Mouse (Mus musculus): ENCODE data around the gene Mt2.

The Mt2 gene

DNA sequence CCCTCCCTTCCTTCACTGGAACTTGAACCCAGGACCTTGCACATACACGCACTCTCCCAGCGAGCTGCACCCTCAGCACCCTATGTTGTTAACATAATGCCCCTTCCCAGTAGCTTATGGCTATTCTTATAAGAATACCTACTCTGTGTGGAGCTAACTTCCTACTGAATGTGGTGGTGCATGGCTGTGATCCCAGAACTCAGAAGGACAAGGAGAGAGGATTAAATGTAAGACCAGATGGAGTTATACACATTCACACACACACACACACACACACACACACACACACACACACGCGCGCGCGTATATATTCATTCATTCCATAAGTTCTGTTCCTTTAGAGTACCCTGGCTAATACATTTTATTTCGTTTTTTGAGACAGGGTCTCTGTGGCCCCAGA is 33.8 kb downstream of the Mt2 start:
- DNase-seq: no peak

DNA sequence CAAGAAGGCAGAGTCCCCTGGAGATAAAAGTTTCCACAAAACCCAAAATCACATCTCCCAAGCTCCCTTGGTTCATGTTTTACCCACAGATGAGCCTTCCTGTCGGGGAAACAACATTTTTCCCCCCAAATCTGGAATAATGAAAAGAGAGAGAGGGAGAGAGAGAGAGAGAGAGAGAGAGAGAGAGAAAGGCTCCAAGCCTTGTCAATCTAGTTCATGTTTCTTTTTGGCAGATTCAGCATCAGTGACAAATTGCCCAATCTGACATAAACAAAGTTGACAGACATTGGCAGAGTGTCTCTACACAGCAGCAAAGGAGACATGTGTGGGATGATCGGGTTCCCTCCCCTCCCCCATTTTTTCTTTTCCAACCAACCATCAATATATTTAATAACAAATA is 35.0 kb downstream of the Mt2 start:
- DNase-seq: no peak

DNA sequence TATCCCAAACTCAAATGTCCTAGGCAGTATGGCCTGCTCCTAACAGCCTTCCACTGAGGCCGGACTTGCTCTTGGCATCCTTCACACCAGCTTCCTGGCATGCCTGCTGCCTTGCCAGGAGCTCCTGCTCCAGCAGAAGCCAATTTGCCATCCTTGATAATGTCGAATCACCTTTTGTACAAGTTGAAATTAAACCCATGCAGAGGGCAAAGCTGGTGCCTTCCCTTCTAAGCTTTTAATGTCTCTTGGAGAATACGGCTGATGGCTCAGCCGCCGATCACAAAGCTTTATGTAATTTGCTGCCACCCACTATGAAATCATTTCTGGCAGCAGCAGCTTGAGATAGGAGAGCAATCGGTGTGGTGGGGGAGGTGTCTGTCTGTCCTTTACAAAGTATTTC is 37.2 kb downstream of the Mt2 start:
- DNase-seq: no peak

DNA sequence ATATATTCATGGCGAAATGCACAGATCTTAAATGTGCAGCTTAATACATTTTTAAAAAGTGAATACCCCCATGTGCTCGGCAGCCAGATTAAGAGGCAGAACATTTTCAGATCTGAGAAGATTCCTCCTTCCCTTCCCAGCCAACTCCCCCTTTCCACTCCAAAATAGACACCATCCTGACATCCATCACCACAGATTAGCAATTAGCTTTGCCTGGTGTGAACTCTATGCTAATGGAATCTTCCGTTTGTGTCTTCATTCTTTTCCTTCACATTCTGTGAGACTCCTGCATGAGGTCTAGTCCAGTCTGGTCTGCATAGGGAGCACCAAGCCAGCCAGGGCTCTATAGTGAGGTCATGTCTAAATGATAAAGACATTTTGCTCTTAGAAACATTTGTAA is 37.8 kb downstream of the Mt2 start:
- no peak for DNase-seq

DNA sequence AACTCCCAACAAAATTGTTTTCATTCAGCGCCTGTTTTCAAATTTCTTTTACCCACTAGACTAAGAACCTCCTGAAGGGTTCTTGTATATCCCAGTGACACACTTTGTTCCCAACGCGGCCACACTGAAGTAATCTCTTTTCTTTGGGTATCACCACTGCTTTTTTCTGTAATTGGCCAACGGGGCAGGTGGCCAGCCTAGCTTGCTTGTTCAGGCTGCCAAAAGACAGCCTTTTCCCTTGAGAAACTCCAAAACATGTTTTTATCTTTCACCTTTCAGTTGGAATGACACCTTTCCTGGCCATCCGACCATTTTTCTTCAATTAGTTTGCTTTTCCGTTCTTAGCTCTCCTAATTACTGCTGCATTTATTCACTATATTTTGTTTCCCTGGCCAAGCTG is 41.4 kb downstream of the Mt2 start:
- DNase-seq: no peak

DNA sequence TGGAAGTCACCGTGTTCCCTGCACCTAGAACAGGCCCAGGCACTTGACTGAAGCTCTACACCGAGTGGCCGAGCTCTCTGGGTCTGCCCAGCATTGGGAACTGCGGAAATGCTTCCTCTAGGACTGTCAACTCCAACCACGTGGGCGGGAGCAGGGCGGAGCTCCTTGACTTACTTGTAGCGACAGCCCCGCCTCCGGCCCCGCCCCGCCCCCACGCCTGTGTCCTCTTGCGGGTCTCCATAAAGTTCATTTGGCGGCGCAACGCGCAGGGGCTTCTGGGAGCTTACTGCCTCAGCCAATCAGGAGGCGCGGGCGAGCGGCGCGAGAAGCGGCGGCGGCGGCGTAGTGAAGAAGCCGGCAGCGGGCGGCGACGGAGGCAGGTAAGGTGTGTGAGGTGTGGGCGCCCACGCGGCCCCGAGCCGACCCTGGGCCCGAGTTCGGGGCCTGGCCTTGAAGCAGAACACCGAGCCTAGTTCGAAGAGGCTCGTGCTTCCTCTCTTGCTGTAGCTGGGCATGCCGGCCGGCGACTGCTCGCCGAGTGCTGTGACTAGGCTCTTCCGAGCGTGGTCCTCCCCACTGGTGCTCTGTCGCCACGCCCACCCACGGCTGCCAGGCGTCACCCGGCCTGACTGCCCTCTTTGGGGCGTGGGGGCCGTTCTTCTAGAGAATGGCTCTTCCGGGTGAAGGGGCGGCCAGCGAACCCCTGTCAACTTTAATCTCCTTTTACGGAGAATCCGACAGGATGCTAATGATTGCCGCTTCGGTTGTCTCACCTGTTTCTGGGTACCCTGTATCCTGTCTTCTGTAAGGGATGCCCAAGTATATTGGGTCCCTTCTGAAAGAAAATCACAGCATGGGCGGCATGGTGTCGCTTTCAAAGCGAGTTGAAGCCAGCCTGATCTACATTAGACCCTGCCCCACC is 42.0 kb downstream of the Mt2 start, which contains the start of gene Nup93:
TSS of gene Nup93 (plus strand) at position 313 of the 922 bp plus-strand sequence.
- peak; percentile 99 for DNase-seq
